Mouse (Mus musculus): ENCODE measurements at regions not wholly inside any gene's neighbourhood (a gene's known extent, or its start where the extent isn't known, plus 50 kb on each side); places are given as distances from the start of the nearest gene placed in this dataset.

DNA sequence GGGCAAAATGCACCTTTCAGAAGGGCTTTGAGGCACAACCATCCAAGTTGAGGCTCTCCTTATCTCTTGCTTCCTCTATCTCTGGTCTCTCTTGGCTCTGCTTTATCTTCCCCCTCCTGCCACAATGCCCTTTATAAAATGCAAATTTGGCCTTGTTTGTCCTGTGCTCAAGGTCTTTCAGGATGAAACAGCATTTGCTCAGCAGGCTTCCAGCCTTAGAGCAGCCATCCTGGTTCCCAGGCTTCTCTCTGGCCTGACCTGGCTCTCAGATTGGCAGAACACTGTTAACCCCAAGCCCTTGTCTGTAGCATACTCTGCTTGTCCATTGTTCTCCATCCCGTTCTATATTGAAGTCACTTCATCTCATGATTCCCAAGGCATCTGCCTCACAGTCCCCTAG lies 579.3 kb downstream of the Tmem182 start:
- H3K9ac ChIP-seq (ENCODE audit: control insufficient read depth, low read depth, low read length, poor library complexity, severe bottlenecking), result no peak overlapping the region
- H3K4me1 ChIP-seq (ENCODE audit: control insufficient read depth in 1 of 2, insufficient read depth in 2 of 2, low read length in 2 of 2), result no peaks in the 10 kb centered on the region
- H3K9me3 ChIP-seq (replicated peaks; ENCODE audit: insufficient read depth, low read length), result no peaks in the 10 kb centered on the region
- H3K79me2 ChIP-seq (ENCODE audit: control insufficient read depth, insufficient read depth, low read length, poor library complexity), result no peaks in the 10 kb centered on the region
- no peak overlapping the region for H3K4me3 ChIP-seq (ENCODE audit: control insufficient read depth in 1 of 2, insufficient read depth in 1 of 2, low read depth in 2 of 2, low read length in 2 of 2)
- H3K27ac ChIP-seq (ENCODE audit: control insufficient read depth, low read depth, low read length), result no peak overlapping the region
- no peaks in the 10 kb centered on the region for H3K36me3 ChIP-seq (ENCODE audit: control insufficient read depth in 1 of 2, insufficient read depth in 2 of 2, low read length in 2 of 2)
- no peaks in the 10 kb centered on the region for H3K27me3 ChIP-seq (ENCODE audit: control insufficient read depth in 1 of 2, insufficient read depth in 2 of 2, low read length in 2 of 2)
- TF ChIP-seq TCF12 (IDR thresholded peaks at IDR 0.05; ENCODE audit: low read depth, low read length), result no peak
- TF ChIP-seq ELF1 (IDR thresholded peaks at IDR 0.05; ENCODE audit: low read depth, low read length), result no peak
- no peak for TF ChIP-seq MYC (IDR thresholded peaks at IDR 0.05; ENCODE audit: low read depth, low read length)
- TF ChIP-seq KAT2A (conservative IDR thresholded peaks at IDR 0.05; ENCODE audit: low read depth, low read length), result no peak
- no peak for TF ChIP-seq CTCF (IDR thresholded peaks at IDR 0.05 in 2 of 3, conservative IDR thresholded peaks at IDR 0.05 in 1 of 3; ENCODE audit: control insufficient read depth in 1 of 3, insufficient read depth in 1 of 3, low read depth in 2 of 3, low read length in 3 of 3, poor library complexity in 1 of 3, severe bottlenecking in 1 of 3)
- TF ChIP-seq MYB (IDR thresholded peaks at IDR 0.05; ENCODE audit: low read depth, low read length), result no peak
- TF ChIP-seq POLR2AphosphoS2 (IDR thresholded peaks at IDR 0.05; ENCODE audit: low read length), result no peak
- no peak for TF ChIP-seq NELFE (IDR thresholded peaks at IDR 0.05; ENCODE audit: low read depth, low read length)
- no peak for TF ChIP-seq POLR2A (IDR thresholded peaks at IDR 0.05; ENCODE audit: control insufficient read depth in 1 of 2, insufficient read depth in 1 of 2, low read depth in 1 of 2, low read length in 2 of 2, poor library complexity in 1 of 2)
- no peak for TF ChIP-seq MAZ (IDR thresholded peaks at IDR 0.05; ENCODE audit: low read depth, low read length)
- TF ChIP-seq SIN3A (IDR thresholded peaks at IDR 0.05; ENCODE audit: low read length), result no peak
- no peak for TF ChIP-seq RCOR1 (IDR thresholded peaks at IDR 0.05; ENCODE audit: low read depth, low read length)
- TF ChIP-seq JUND (IDR thresholded peaks at IDR 0.05; ENCODE audit: low read depth, low read length), result no peak
- no peak for TF ChIP-seq BHLHE40 (IDR thresholded peaks at IDR 0.05; ENCODE audit: borderline replicate concordance, low read depth, low read length)
- no peak for TF ChIP-seq TAL1 (IDR thresholded peaks at IDR 0.05; ENCODE audit: low read length)
- no peak for DNase-seq (ENCODE audit: low read depth, low spot score)

DNA sequence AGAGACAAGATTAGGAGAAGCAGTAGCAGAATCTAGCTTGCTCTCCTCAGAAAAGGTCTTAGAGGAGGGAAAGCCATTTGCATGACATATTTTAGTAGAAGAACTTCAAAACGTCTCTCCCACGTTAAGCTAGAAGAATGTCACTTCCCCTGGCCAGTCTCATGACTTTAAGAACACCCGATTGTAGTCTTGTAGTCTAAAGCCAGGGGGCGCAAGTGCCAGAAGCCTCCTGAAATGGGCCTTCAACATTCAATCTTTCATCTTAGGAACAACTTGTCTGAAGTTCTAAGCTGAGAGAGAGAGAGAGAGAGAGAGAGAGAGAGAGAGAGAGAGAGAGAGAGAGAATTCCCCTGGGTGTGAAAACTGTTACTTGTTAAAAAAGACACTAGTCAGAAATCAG lies 581.0 kb downstream of the Tmem182 start:
- H3K36me3 ChIP-seq (ENCODE audit: control insufficient read depth in 1 of 2, insufficient read depth in 2 of 2, low read length in 2 of 2), result no peaks in the 10 kb centered on the region

More for the DNA sequence above, 581.0 kb downstream of the Tmem182 start:
- H3K9me3 ChIP-seq (replicated peaks; ENCODE audit: insufficient read depth, low read length), result no peaks in the 10 kb centered on the region
- no peaks in the 10 kb centered on the region for H3K4me1 ChIP-seq (ENCODE audit: control insufficient read depth in 1 of 2, insufficient read depth in 2 of 2, low read length in 2 of 2)
- H3K9ac ChIP-seq (ENCODE audit: control insufficient read depth, low read depth, low read length, poor library complexity, severe bottlenecking), result no peak overlapping the region
- no peak overlapping the region for H3K4me3 ChIP-seq (ENCODE audit: control insufficient read depth in 1 of 2, insufficient read depth in 1 of 2, low read depth in 2 of 2, low read length in 2 of 2)
- no peaks in the 10 kb centered on the region for H3K79me2 ChIP-seq (ENCODE audit: control insufficient read depth, insufficient read depth, low read length, poor library complexity)
- TF ChIP-seq CTCF (IDR thresholded peaks at IDR 0.05 in 2 of 3, conservative IDR thresholded peaks at IDR 0.05 in 1 of 3; ENCODE audit: control insufficient read depth in 1 of 3, insufficient read depth in 1 of 3, low read depth in 2 of 3, low read length in 3 of 3, poor library complexity in 1 of 3, severe bottlenecking in 1 of 3) (no peak), KAT2A (conservative IDR thresholded peaks at IDR 0.05; ENCODE audit: low read depth, low read length) (no peak), POLR2AphosphoS5 (IDR thresholded peaks at IDR 0.05; ENCODE audit: borderline replicate concordance, low read depth, low read length) (no peak), MEF2A (IDR thresholded peaks at IDR 0.05; ENCODE audit: extremely low read depth, insufficient replicate concordance, low read depth, low read length, poor library complexity, severe bottlenecking) (no peak), MYB (IDR thresholded peaks at IDR 0.05; ENCODE audit: low read depth, low read length) (no peak), TCF12 (IDR thresholded peaks at IDR 0.05; ENCODE audit: low read depth, low read length) (no peak), MAX (IDR thresholded peaks at IDR 0.05; ENCODE audit: low read length) (no peak), ETS1 (IDR thresholded peaks at IDR 0.05; ENCODE audit: low read depth, low read length) (no peak), POLR2A (IDR thresholded peaks at IDR 0.05; ENCODE audit: control insufficient read depth in 1 of 2, insufficient read depth in 1 of 2, low read depth in 1 of 2, low read length in 2 of 2, poor library complexity in 1 of 2) (no peak), NRF1 (IDR thresholded peaks at IDR 0.05; ENCODE audit: insufficient read depth, low read depth, low read length, poor library complexity, severe bottlenecking) (no peak), POLR2AphosphoS2 (IDR thresholded peaks at IDR 0.05; ENCODE audit: low read length) (no peak), RCOR1 (IDR thresholded peaks at IDR 0.05; ENCODE audit: low read depth, low read length) (no peak), ZMIZ1 (IDR thresholded peaks at IDR 0.05; ENCODE audit: low read depth, low read length) (no peak), TBP (IDR thresholded peaks at IDR 0.05; ENCODE audit: low read depth, low read length) (no peak)
- no peaks in the 10 kb centered on the region for H3K27me3 ChIP-seq (ENCODE audit: control insufficient read depth in 1 of 2, insufficient read depth in 2 of 2, low read length in 2 of 2)
- DNase-seq (ENCODE audit: low read depth, low spot score), result no peak
- no peak overlapping the region for H3K27ac ChIP-seq (ENCODE audit: control insufficient read depth, low read depth, low read length)
